Mouse (Mus musculus) erythroblast, embryonic 14.5 days (primary cell): ENCODE results near the gene Tmem200a.

Source experiments
- GATA1 ChIP-seq: IDR thresholded peaks from 2 replicates; pipeline ENCODE4 v1.6.1; 2012; ENCODE audit warnings: low read length, inconsistent platforms, mixed read lengths
- TAL1 ChIP-seq: IDR thresholded peaks from 3 replicates; pipeline ENCODE4 v1.6.1; 2012; ENCODE audit warnings: low read length, inconsistent platforms, mixed read lengths

DNA sequence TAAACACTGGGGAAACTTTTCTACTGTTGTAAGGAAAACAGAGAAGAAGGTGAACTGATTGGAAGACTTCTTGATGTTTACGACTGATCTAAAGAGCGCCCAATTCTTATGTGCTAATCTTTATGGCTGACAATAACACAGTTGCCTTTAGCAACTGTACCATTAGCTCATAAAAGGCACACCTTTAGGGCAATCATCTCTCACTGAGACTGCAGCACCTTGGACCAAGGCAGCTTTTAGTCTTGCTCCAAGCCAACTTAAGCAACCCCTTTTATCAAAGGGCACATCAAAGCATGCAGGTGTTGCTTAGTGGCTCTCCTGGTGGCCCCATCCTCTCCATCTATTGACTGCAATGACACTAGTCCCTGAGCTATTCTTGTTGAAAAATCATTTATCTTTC is 27.7 kb downstream of the Tmem200a start:
- TF ChIP-seq GATA1 (no peak), TAL1 (no peak)
